Mouse (Mus musculus): ENCODE results near the gene Olfr1491.

Gene Olfr1491

GRCm38 (mm10) chr19:13696968-13697367 lies at the start of gene Olfr1491:
Gene Olfr1491 (plus strand): TSS chr19:13697268.
- DNase-seq (ENCODE audit: low spot score in 2 of 2), result no peak

- no peak for DNase-seq (ENCODE audit: low spot score in 2 of 2)
These were observed 46.3 kb upstream of the Olfr1491 start, which contains the start of gene Olfr1490 for GRCm38 (mm10) chr19:13650791-13651190. Gene Olfr1490 (plus strand): TSS chr19:13651091.

- no peak for DNase-seq (ENCODE audit: low spot score in 2 of 2)
These were observed 25.9 kb downstream of the Olfr1491 start, which contains the start of gene Olfr1493-ps1 for GRCm38 (mm10) chr19:13722978-13723377. Gene Olfr1493-ps1 (plus strand): TSS chr19:13723278.

- no peak for DNase-seq (ENCODE audit: low spot score in 2 of 2)
These were observed 42.4 kb downstream of the Olfr1491 start, which contains the start of gene Olfr1494 for GRCm38 (mm10) chr19:13739428-13739827. Gene Olfr1494 (plus strand): TSS chr19:13739728.

- DNase-seq (ENCODE audit: low spot score in 2 of 2), result peak in 1 of 2 experiments; percentile 8
These were observed 52.3 kb downstream of the Olfr1491 start for GRCm38 (mm10) chr19:13749366-13749765.
